22 mouse cellular contexts compared by ENCODE assay signal in the genomic region with DNA sequence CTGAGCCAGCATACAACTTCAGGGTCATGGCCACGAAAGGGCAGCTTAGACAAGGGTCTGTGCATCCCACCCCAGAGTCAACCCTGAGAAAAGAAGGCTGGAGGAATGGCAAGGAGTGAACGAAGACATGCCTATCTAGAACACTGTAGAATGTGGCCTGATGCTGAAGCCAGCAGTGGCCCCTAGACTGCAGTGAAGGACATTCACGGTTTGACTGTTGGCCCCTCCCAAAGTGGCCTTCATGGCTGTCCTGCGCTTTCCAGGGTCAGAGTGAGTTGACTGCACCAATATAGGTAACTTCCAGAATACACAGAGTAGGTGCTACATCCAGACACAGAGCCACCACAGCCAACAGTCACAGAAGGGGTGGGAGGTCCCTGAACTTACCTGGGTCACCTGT.
"Had no signal": no experiment of that assay in that cellular context is flagged by ENCODE, and none has a peak within 500 bp of the region (broad histone marks: within the 10 kb centered on the region; RNA-seq: fewer than 3 reads in every experiment).

No protein-coding gene starts in this region.

- DNase-seq: kidney, adult 11 months; kidney, adult 8-10 months; kidney, postnatal 10 days; left cerebral cortex, postnatal 4 days; liver, postnatal 0 days; lung, embryonic 14.5 days; right cerebral cortex, adult 18-20 months; right cerebral cortex, postnatal 14 days; right cerebral cortex, postnatal 4 days; thymus, adult 2 months; thymus, postnatal 14 days; thymus, postnatal 4 days had no signal

- H3K4me3 ChIP-seq: kidney, embryonic 15.5 days; limb, embryonic 12.5 days; limb, embryonic 15.5 days; megakaryocyte, embryonic 14.5 days; midbrain, embryonic 10.5 days; midbrain, embryonic 15.5 days; neural tube, embryonic 12.5 days; neural tube, embryonic 15.5 days had no signal

- H3K27ac ChIP-seq: kidney, embryonic 15.5 days; limb, embryonic 12.5 days; limb, embryonic 15.5 days; liver, embryonic 14.5 days; midbrain, embryonic 10.5 days; midbrain, embryonic 15.5 days; neural tube, embryonic 12.5 days; neural tube, embryonic 15.5 days; stomach, postnatal 0 days had no signal
